Mouse (Mus musculus): ENCODE data around the gene Gatb. TPM values are rescaled to one million over a fixed set of nuclear protein-coding genes. Genes with fewer than 3 reads are reported as not detected.

The Gatb gene
- total RNA-seq, 2 experiments from 2014 or later, result 13.6 to 13.8 TPM

Other genes starting within 250 kb of the Gatb start
- 10 to 100 TPM; 47.1 to 51.1 TPM for gene Fam160a1, start 243.2 kb downstream of the Gatb start, total RNA-seq (2021)

All from gastrocnemius, postnatal 10 days (tissue).